Mouse (Mus musculus): ENCODE data around the gene Gm17490. TPM values are rescaled to one million over a fixed set of nuclear protein-coding genes. Genes with fewer than 3 reads are reported as not detected.

The Gm17490 gene
- not detected in 2 replicates for polyA plus RNA-seq (2012; rRNA removed)

DNA sequence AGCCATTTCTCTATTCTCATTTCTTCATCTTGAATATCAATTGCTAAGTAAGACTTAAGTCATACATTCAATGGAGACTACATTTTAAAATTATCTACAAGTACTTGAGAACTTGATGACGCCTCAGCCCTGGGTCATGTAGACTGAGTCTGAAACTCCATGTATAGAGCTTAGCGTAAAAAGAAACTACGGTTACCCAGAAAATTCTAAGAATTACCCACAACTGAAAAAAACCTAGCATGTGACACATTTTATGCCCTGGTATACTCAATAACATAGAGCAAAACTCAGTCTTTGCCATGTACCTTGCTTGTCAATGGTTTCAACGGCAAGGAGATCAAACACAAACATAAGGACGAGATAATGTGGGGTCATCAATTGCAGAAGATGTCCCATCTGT, at the start of gene Gm17490:
Gm17490 (minus strand) TSS at position 375 of the 400 bp plus-strand sequence.

GRCm38 (mm10) chr2:11642451-11642941, 16.4 kb upstream of the Gm17490 start, which contains the start of gene Il2ra:
TSS of gene Il2ra (plus strand) at chr2:11642807.

DNA sequence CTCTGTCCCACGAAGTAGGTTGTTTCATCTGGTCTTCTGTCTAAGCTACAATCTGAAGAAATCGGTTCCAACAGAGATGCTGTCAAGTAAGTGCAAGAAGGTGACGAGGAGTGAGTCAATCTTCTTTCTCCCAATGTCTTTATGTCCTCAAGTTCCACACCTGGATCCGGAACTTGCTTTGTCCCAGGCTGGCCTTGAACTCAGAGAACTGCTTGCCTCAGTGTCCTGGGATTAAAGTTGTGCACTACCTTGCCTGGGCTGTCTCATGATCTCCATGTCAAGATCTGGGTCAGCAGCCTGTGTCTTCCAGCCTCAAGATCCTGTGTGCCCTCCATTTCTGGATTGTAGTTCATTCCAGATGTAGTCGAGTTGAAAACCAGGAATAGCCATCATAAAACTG, 22.0 kb downstream of the Gm17490 start, which contains the start of gene Rbm17:
Rbm17 (minus strand) TSS at position 101 of the 400 bp plus-strand sequence.

Other genes starting within 250 kb of the Gm17490 start
- 19.7 and 20.7 TPM in 2 replicates for gene Pfkfb3, start 72.2 kb downstream of the Gm17490 start, polyA plus RNA-seq (2012; rRNA removed)
- 230 and 311 TPM in 2 replicates for gene Rbm17, start 22.1 kb downstream of the Gm17490 start, polyA plus RNA-seq (2012; rRNA removed)
- not detected in 2 replicates for gene Il2ra, start 16.5 kb upstream of the Gm17490 start, polyA plus RNA-seq (2012; rRNA removed)
- 0.52 and 0.68 TPM in 2 replicates for gene Il15ra, start 79.0 kb upstream of the Gm17490 start, polyA plus RNA-seq (2012; rRNA removed)
- 73.7 and 97.0 TPM in 2 replicates for gene Fbh1, start 151.3 kb upstream of the Gm17490 start, polyA plus RNA-seq (2012; rRNA removed)
- 147 and 160 TPM in 2 replicates for gene Ankrd16, start 151.6 kb upstream of the Gm17490 start, polyA plus RNA-seq (2012; rRNA removed)